Mouse (Mus musculus) G1E (cell line): ENCODE measurements around the gene Yif1b.

Experiments used
- CTCF ChIP-seq: IDR thresholded peaks from 2 replicates; pipeline ENCODE4 v1.5.1; 2012; ENCODE audit warnings: low read depth, low read length, inconsistent platforms, mixed read lengths
- GATA1 ChIP-seq: IDR thresholded peaks from 2 replicates; pipeline ENCODE4 v1.6.1; 2012; ENCODE audit warnings: borderline replicate concordance, low read length, inconsistent platforms, mixed read lengths
- GATA2 ChIP-seq: IDR thresholded peaks from 2 replicates; pipeline ENCODE4 v1.6.1; 2012; ENCODE audit warnings: low read depth, low read length, inconsistent platforms, borderline replicate concordance
- TAL1 ChIP-seq: conservative IDR thresholded peaks from 2 replicates; pipeline ENCODE4 v1.6.1; 2012; ENCODE audit warnings: low read depth, low read length, inconsistent platforms, mixed read lengths

GRCm38 (mm10) chr7:29244732-29245416 is 6.7 kb downstream of the Yif1b start:
- TF ChIP-seq CTCF (peak; percentile 58), GATA1 (no peak), TAL1 (no peak), GATA2 (no peak)
